Mouse (Mus musculus) small intestine, adult 2 months (tissue): ENCODE measurements around the gene Brip1. TPM values are rescaled to one million over a fixed set of nuclear protein-coding genes. Genes with fewer than 3 reads are reported as not detected.

Experiments
- H3K27ac ChIP-seq: fragments of 200-500 bp; 2 replicates; pipeline ENCODE4 v1.5.1; 2012; ENCODE audit warnings: low read depth, low read length, control low read depth, inconsistent platforms; ENCODE audit not compliant: insufficient read depth
- H3K27me3 ChIP-seq: fragments of 200-500 bp; 2 replicates; pipeline ENCODE4 v1.6.1; 2012; ENCODE audit warnings: mild to moderate bottlenecking, moderate library complexity, low read length, inconsistent platforms; ENCODE audit not compliant: control insufficient read depth, insufficient read depth
- H3K36me3 ChIP-seq: fragments of 200-500 bp; 2 replicates; pipeline ENCODE4 v1.6.1; 2012; ENCODE audit warnings: mild to moderate bottlenecking, low read length, control low read depth, inconsistent platforms; ENCODE audit not compliant: control insufficient read depth, insufficient read depth
- H3K4me1 ChIP-seq: fragments of 200-500 bp; 2 replicates; pipeline ENCODE4 v1.6.1; 2012; ENCODE audit warnings: low read length, inconsistent platforms, mixed read lengths; ENCODE audit not compliant: control insufficient read depth, insufficient read depth, insufficient read length
- H3K4me3 ChIP-seq: fragments of 200-500 bp; 2 replicates; pipeline ENCODE4 v1.5.1; 2012; ENCODE audit warnings: low read depth, mild to moderate bottlenecking, control low read depth, inconsistent platforms, low read length, moderate library complexity
- CTCF ChIP-seq: fragments of 200-500 bp; IDR thresholded peaks from 2 replicates; pipeline ENCODE4 v1.5.1; 2012; ENCODE audit warnings: low read depth, mild to moderate bottlenecking, control low read depth, inconsistent platforms, low read length, moderate library complexity, mixed read lengths; ENCODE audit not compliant: insufficient replicate concordance, insufficient read length; ENCODE audit errors: extremely low read depth
- POLR2A ChIP-seq: fragments of 200-500 bp; IDR thresholded peaks from 2 replicates; pipeline ENCODE4 v1.6.1; 2012; ENCODE audit warnings: low read depth, mild to moderate bottlenecking, control low read depth, inconsistent platforms, low read length, moderate library complexity
- WGBS: fragments of 180-500 bp; shearing (Covaris S2); methylation state at CpG from one replicate; pipeline ENCODE4 v1.1.7; 2018; 5-methylcytosine and 5-hydroxymethylcytosine counted together
- polyA plus RNA-seq: library from polyadenylated mRNA; depleted of rRNA; stranded (reverse); fragments of >200 nt; gene quantifications from 2 replicates; pipeline ENCODE4 v1.2.3, GENCODE M21; 2012

Gene Brip1
- polyA plus RNA-seq, 1 experiment, result 0.33 TPM

GRCm38 (mm10) chr11:86170743-86171142 lies 30.2 kb downstream of the Brip1 start:
- Histone ChIP-seq H3K27me3 (no peaks in the 10 kb centered on the region), H3K4me1 (peaks cover 5% of the 10 kb centered on the region; the same call in 1 of the 2 replicates), H3K36me3 (no peaks in the 10 kb centered on the region), H3K27ac (no peak overlapping the region), H3K4me3 (no peak overlapping the region)
- no peak for TF ChIP-seq POLR2A
- no peak for TF ChIP-seq CTCF
- 47% methylated on average over 2 of the region's 2 CpGs for WGBS

GRCm38 (mm10) chr11:86160251-86160650 lies 40.7 kb downstream of the Brip1 start:
- H3K4me1 ChIP-seq, result no peaks in the 10 kb centered on the region
- no peaks in the 10 kb centered on the region for H3K36me3 ChIP-seq
- H3K27ac ChIP-seq, result no peak overlapping the region
- 57% methylated on average over 2 of the region's 2 CpGs for WGBS
- H3K4me3 ChIP-seq, result no peak overlapping the region
- TF ChIP-seq CTCF (no peak), POLR2A (no peak)
- H3K27me3 ChIP-seq, result no peaks in the 10 kb centered on the region

GRCm38 (mm10) chr11:86158950-86159349 lies 42.0 kb downstream of the Brip1 start:
- no peaks in the 10 kb centered on the region for H3K36me3 ChIP-seq
- no peaks in the 10 kb centered on the region for H3K4me1 ChIP-seq
- 85% methylated on average over 2 of the region's 2 CpGs for WGBS
- no peak overlapping the region for H3K4me3 ChIP-seq
- no peak for TF ChIP-seq POLR2A
- no peak for TF ChIP-seq CTCF
- H3K27ac ChIP-seq, result no peak overlapping the region
- no peaks in the 10 kb centered on the region for H3K27me3 ChIP-seq

GRCm38 (mm10) chr11:86155638-86156037 lies 45.4 kb downstream of the Brip1 start:
- no peak overlapping the region for H3K27ac ChIP-seq
- 0 out of 2 replicates have a peak, but pooled peaks cover 1% of the 10 kb centered on the region for H3K36me3 ChIP-seq
- no peaks in the 10 kb centered on the region for H3K4me1 ChIP-seq
- H3K4me3 ChIP-seq, result no peak overlapping the region
- WGBS, result 91% methylated on average over 5 of the region's 5 CpGs
- H3K27me3 ChIP-seq, result no peaks in the 10 kb centered on the region
- TF ChIP-seq POLR2A (no peak), CTCF (no peak)

GRCm38 (mm10) chr11:86131324-86131723 lies 69.7 kb downstream of the Brip1 start:
- 78% methylated on average over 3 of the region's 3 CpGs for WGBS
- H3K4me1 ChIP-seq, result no peaks in the 10 kb centered on the region
- H3K36me3 ChIP-seq, result no peaks in the 10 kb centered on the region
- no peak overlapping the region for H3K4me3 ChIP-seq
- no peak overlapping the region for H3K27ac ChIP-seq
- TF ChIP-seq POLR2A (no peak), CTCF (no peak)
- H3K27me3 ChIP-seq, result no peaks in the 10 kb centered on the region

- H3K36me3 ChIP-seq, result no peaks in the 10 kb centered on the region
- no peak overlapping the region for H3K27ac ChIP-seq
- WGBS, result 76% methylated on average over 7 of the region's 7 CpGs
- TF ChIP-seq CTCF, result no peak
- no peak for TF ChIP-seq POLR2A
- H3K4me1 ChIP-seq, result no peaks in the 10 kb centered on the region
- no peak overlapping the region for H3K4me3 ChIP-seq
- no peaks in the 10 kb centered on the region for H3K27me3 ChIP-seq
Measured at GRCm38 (mm10) chr11:86117078-86117869, 83.7 kb downstream of the Brip1 start.

GRCm38 (mm10) chr11:86115955-86116354 lies 85.0 kb downstream of the Brip1 start:
- H3K36me3 ChIP-seq, result no peaks in the 10 kb centered on the region
- no peak overlapping the region for H3K4me3 ChIP-seq
- H3K4me1 ChIP-seq, result no peaks in the 10 kb centered on the region
- H3K27me3 ChIP-seq, result no peaks in the 10 kb centered on the region
- TF ChIP-seq POLR2A (no peak), CTCF (no peak)
- 84% methylated on average over 1 of the region's 1 CpGs for WGBS
- no peak overlapping the region for H3K27ac ChIP-seq
